Mouse (Mus musculus) 416B (cell line): ENCODE data around the gene Nr1i3.

Source experiments
- DNase-seq: peaks from one replicate; pipeline ENCODE4 v3.0.0; 2011; ENCODE audit warnings: low read depth

Gene Nr1i3

GRCm38 (mm10) chr1:171213801-171214496 lies at the start of gene Nr1i3:
TSS of gene Nr1i3 (plus strand) at chr1:171213970.
- DNase-seq, result no peak

DNA sequence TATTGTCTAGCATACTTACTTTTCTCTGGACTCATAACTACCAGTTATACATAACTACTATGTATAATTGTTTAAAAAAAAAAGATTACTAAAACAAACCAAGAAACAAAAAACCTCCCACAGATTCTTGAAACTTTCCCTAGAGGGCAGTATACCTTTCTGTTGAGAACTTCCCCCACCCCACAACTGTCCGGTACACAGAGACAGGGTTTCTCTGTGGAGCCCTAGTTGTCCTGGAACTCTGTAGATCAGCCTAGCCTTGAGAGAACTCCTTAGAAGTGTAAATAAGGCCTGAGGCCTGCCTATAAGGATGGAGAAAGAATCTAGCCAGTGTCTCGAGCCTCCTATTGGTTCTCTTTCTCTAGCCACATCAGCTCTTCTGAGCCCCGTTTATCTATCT lies 49.5 kb upstream of the Nr1i3 start:
- peak; percentile 60 for DNase-seq

DNA sequence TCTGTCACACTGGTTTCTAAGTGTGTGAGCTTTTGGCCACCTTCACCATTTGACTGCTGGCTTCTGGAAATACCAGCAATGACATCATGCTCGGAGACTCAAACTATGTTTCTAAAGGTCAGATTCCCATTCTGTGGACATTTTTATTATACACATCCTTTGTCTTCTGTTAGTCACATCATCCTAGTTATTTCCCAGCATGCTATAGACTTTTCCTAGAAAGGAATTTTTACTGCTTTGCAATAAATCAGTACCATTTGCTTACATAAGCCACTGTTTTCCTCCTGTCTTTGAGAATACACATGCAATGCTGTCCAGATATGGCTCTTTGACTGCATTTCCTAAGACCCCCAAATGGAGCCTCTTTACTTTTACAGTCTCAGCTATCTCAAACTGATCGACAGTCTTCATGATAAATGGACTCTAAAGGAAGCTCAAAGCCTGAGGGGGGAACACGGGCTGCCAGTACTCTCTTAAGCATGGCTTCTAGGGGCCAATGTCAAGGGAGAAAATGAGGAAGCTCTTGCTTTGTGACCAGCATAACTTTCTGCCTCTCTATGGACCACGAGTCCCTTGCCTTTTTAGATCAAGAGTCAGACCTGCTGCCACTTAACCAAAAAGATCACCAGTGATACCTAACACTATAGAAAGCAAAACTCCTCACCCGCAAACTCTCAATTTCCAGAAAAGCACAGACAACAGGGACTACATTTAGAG lies 48.0 kb upstream of the Nr1i3 start:
- DNase-seq, result no peak

DNA sequence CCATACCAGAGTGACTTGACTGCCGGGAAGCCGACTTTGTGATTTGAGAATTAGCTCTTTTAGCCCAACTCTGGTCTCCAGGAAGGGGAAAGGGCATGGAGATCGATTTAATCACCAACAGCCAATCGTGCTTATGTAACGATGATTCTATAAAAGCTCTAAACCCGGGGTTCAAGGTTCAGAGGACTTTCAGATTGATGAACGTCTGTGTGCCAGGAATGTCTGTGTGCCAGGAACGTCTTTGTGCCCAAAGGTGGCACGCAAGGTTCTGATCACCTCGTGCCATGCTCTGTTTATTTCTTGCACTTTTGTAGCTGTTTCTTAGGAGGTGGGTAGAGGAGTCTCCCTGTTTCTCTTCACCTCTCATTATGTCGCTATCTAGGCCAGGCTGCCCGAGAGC lies 44.9 kb upstream of the Nr1i3 start:
- no peak for DNase-seq

GRCm38 (mm10) chr1:171169913-171170312 lies 43.9 kb upstream of the Nr1i3 start:
- no peak for DNase-seq

GRCm38 (mm10) chr1:171171138-171171537 lies 42.6 kb upstream of the Nr1i3 start:
- DNase-seq, result peak; percentile 85

- no peak for DNase-seq
Measured at GRCm38 (mm10) chr1:171172779-171173178, 41.0 kb upstream of the Nr1i3 start.

DNA sequence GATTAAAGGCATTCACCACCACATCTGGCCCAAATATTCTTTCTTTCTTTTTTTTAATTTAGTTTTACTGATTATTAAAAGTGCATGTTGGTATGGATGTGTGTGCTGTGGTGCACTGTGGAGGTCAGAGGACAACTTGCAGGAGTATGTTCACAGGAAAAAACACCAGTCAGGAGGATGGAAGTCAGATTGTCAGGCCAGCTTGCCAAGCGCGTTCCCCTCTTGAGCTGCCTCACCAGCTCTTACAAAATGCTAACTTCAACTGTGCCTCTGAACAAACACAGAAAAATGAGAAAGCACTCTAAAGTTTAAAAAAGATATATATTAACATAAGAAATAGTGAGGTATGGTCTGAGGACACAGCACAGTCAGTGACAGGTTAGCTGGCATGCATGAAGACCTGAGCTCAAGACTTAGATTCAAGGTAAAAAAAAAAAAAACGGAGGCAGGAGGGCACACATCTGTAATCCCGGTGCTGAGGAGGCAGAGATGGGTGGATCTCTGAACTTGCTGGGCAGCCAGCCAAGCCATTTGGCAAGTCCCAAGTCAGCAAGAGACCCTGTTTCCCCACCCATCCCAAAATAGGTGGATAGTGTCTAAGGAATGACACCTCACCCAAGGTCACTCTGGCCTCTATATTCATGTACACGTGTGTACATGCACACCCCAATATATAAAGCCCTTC lies 34.1 kb upstream of the Nr1i3 start:
- peak; percentile 52 for DNase-seq

DNA sequence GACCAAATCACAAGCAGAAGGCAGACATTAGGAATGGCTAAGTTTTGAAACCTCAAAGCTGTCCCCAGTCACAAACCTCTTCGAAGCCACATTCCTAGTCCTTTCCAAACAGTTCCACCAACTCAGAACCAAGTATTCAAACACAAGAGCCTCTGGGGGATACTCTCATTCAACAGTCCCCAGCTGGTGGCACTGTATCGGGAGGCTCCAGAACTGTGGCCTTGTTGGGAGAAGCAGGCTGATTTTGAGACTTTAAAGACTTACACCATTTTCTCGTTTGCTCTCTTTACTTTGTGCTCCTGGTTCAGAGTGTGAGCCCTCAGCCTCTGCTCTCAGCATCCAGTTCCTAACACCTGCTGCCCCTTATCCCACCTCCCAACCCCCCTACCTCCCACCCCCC lies 30.7 kb upstream of the Nr1i3 start:
- DNase-seq, result no peak

GRCm38 (mm10) chr1:171183620-171184019 lies 30.1 kb upstream of the Nr1i3 start:
- DNase-seq, result peak; percentile 49

DNA sequence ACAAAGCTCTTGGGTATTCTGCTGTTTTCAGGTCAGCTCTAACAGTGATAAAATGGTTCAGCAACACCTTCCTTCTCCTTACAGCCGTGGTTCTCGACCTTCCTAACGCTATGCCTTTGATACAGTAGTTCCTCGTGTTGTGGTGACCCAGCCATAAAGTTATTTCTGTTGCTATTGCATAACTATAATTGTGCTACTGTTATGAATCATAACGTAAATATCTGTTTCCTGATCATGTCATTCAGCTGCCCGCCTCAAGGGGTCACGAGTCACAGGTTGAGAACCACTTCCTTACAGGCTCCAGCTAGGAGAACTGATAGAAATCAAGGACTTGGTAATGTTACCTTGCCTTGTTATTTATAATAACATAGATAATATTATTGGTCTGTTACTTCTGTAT lies 29.5 kb upstream of the Nr1i3 start:
- DNase-seq, result peak; percentile 95

DNA sequence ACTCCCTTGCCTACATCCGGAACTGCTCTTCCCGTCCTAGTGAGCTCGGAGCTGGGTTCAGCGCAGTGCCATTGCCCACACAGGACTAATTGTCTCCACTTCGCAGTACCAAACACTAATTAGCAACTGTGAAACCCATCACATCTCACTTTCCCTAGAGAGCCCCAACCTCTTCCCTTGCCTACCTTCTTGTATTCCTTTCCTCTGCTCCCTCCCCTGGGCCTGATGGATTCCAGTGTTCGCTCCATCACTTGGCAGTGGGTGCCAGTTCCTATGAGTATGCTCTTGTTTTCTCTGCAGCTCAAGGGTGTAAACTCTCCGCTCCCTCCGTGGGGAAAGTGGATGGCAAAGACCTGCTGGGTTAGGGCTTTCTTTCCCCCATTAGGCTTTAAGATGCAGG lies 28.1 kb upstream of the Nr1i3 start:
- DNase-seq, result no peak

DNA sequence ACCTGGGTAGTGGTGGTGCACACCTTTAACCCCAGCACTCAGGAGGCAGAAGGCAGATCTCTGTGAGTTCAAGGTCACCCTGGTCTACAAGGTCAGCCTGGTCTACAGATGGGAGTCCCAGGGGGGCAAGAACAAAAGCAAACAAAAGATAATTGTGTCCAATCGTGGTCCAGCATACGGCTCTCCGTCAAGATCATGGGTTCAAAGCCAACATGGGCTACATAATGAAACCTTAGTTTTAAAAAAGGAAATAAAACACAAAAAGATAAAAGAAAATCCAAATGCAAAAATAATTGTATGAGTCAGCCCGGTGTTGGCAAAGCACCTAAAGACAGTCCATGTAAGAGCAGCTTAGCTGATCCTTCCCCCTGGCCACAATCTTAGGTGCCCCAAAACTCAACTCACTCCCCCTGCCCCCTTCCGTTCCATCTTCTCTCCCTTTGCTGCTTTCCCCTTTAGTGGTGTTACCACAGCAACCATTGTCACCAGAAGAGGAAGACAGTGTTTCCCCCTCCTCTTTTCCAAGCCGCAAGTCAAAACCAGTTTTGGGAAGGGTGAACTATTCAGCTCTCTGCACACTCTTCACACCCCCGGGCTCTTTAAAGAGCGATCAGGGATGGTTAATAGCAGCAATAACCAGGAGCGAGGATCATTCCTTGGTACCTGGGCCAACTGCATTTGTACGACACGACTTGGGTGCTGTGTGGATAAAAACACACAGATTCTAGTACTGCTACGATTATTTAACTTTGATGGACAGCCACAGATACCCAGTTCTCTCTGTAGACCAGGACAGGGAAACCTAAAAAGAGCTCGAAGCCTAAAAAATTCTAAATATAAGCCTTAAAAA lies 25.7 kb upstream of the Nr1i3 start:
- peak; percentile 50 for DNase-seq

- no peak for DNase-seq
Measured at GRCm38 (mm10) chr1:171189046-171189445, 24.7 kb upstream of the Nr1i3 start.

GRCm38 (mm10) chr1:171189476-171190114 lies 24.2 kb upstream of the Nr1i3 start:
- no peak for DNase-seq

DNA sequence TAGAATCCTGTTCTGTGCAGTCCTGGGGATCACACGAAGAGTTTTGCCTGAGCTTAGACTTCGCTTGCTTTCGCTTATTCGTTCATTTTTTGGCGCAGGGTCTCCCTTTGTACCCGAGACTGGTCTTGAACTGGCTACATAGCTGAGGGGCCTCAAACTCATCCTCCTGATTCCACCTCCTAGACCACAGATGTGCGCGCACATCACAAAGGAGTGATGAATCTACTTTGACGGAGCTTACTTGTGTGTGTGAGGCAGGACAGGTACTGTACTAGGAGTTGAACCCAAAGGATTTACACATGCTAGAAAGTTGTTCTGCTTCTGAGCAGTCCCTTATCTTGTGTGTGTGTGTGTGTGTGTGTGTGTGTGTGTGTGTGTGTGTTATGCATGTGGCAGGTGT lies 22.9 kb upstream of the Nr1i3 start:
- no peak for DNase-seq

- DNase-seq, result peak; percentile 58
Measured at GRCm38 (mm10) chr1:171192283-171192682, 21.5 kb upstream of the Nr1i3 start.

GRCm38 (mm10) chr1:171193093-171193840 lies 20.5 kb upstream of the Nr1i3 start:
- no peak for DNase-seq

- no peak for DNase-seq
Measured at GRCm38 (mm10) chr1:171193911-171194830, 19.6 kb upstream of the Nr1i3 start.
